Mouse (Mus musculus) embryonic facial prominence, embryonic 11.5 days (tissue): ENCODE measurements at regions not wholly inside any gene's neighbourhood (a gene's known extent, or its start where the extent isn't known, plus 50 kb on each side); places are given as distances from the start of the nearest gene placed in this dataset.

Experiments used
- ATAC-seq: fragments of 200-750 bp; cut with Nextera tagmentation; replicated peaks from 2 replicates; pipeline ENCODE4 v1.8.0; 2017; ENCODE audit warnings: low read depth; ENCODE audit not compliant: insufficient number of reproducible peaks, low FRiP score, low TSS enrichment
- DNase-seq: peaks from one replicate; pipeline ENCODE4 v3.0.0-alpha.2; 2015; ENCODE audit warnings: low spot score
- H3K27ac ChIP-seq: fragments of 300-500 bp; sonication (generic); replicated peaks from 2 replicates; pipeline ENCODE4 v1.5.1; 2014; ENCODE audit warnings: mild to moderate bottlenecking, low read depth, low read length, control low read depth
- H3K27me3 ChIP-seq: fragments of 300-500 bp; sonication (generic); 2 replicates; pipeline ENCODE4 v1.6.1; 2014; ENCODE audit warnings: mild to moderate bottlenecking, low read length, moderate library complexity, mixed read lengths; ENCODE audit not compliant: control insufficient read depth, insufficient read depth
- H3K36me3 ChIP-seq: fragments of 300-500 bp; sonication (generic); replicated peaks from 2 replicates; pipeline ENCODE4 v1.6.1; 2014; ENCODE audit warnings: low read depth, mild to moderate bottlenecking, low read length, moderate library complexity, mixed read lengths; ENCODE audit not compliant: control insufficient read depth, insufficient read depth
- H3K4me1 ChIP-seq: fragments of 300-500 bp; sonication (generic); 2 replicates; pipeline ENCODE4 v1.6.1; 2014; ENCODE audit warnings: low read length, mixed read lengths; ENCODE audit not compliant: control insufficient read depth, insufficient read depth
- H3K4me2 ChIP-seq: fragments of 300-500 bp; sonication (generic); 2 replicates; pipeline ENCODE4 v1.6.1; 2014; ENCODE audit warnings: low read depth, mild to moderate bottlenecking, control low read depth, low read length, moderate library complexity
- H3K4me3 ChIP-seq: fragments of 300-500 bp; sonication (generic); 2 replicates; pipeline ENCODE4 v1.5.1; 2014; ENCODE audit warnings: low read depth, low read length, control low read depth
- H3K9ac ChIP-seq: fragments of 300-500 bp; sonication (generic); replicated peaks from 2 replicates; pipeline ENCODE4 v1.6.1; 2014; ENCODE audit warnings: mild to moderate bottlenecking, control low read depth, low read length
- H3K9me3 ChIP-seq: fragments of 300-500 bp; sonication (generic); replicated peaks from 2 replicates; pipeline ENCODE4 v1.6.1; 2016; ENCODE audit warnings: mild to moderate bottlenecking, low read length, inconsistent platforms, mixed read lengths; ENCODE audit not compliant: control insufficient read depth
- WGBS: fragments of 180-500 bp; shearing (Covaris S2); extraction: QIAGEN DNeasy Blood & Tissue Kit; methylation state at CpG from one replicate; pipeline ENCODE4 v1.1.7; 2014; 5-methylcytosine and 5-hydroxymethylcytosine counted together

GRCm38 (mm10) chr15:51679186-51679902, 2205.4 kb upstream of the Gm7489 start:
- no peak overlapping the region for H3K27ac ChIP-seq
- no peaks in the 10 kb centered on the region for H3K27me3 ChIP-seq
- 51% methylated on average over 12 of the region's 12 CpGs for WGBS
- no peak overlapping the region for H3K9ac ChIP-seq
- H3K36me3 ChIP-seq: no peaks in the 10 kb centered on the region
- ATAC-seq (no peak), DNase-seq (peak; percentile 27)
- no peak overlapping the region for H3K4me3 ChIP-seq
- H3K4me1 ChIP-seq: no peaks in the 10 kb centered on the region
- H3K4me2 ChIP-seq: no peak overlapping the region
- H3K9me3 ChIP-seq: no peaks in the 10 kb centered on the region

- H3K27me3 ChIP-seq: no peaks in the 10 kb centered on the region
- no peak overlapping the region for H3K4me3 ChIP-seq
- no peaks in the 10 kb centered on the region for H3K9me3 ChIP-seq
- DNase-seq: no peak
- no peak for ATAC-seq
- no peak overlapping the region for H3K9ac ChIP-seq
- no peaks in the 10 kb centered on the region for H3K36me3 ChIP-seq
- no peaks in the 10 kb centered on the region for H3K4me1 ChIP-seq
- H3K27ac ChIP-seq: no peak overlapping the region
- no peak overlapping the region for H3K4me2 ChIP-seq
These were observed 2204.2 kb upstream of the Gm7489 start for GRCm38 (mm10) chr15:51680494-51680893.

GRCm38 (mm10) chr15:51681191-51681590, 2203.5 kb upstream of the Gm7489 start:
- H3K36me3 ChIP-seq: no peaks in the 10 kb centered on the region
- no peak overlapping the region for H3K9ac ChIP-seq
- no peak overlapping the region for H3K27ac ChIP-seq
- no peaks in the 10 kb centered on the region for H3K4me1 ChIP-seq
- no peak for DNase-seq
- H3K4me3 ChIP-seq: no peak overlapping the region
- H3K27me3 ChIP-seq: no peaks in the 10 kb centered on the region
- WGBS: 90% methylated on average over 6 of the region's 6 CpGs
- no peaks in the 10 kb centered on the region for H3K9me3 ChIP-seq
- H3K4me2 ChIP-seq: no peak overlapping the region
- no peak for ATAC-seq

GRCm38 (mm10) chr15:51682331-51682730, 2202.4 kb upstream of the Gm7489 start:
- Histone ChIP-seq H3K27me3 (no peaks in the 10 kb centered on the region), H3K9me3 (no peaks in the 10 kb centered on the region), H3K4me2 (no peak overlapping the region), H3K27ac (no peak overlapping the region), H3K4me3 (no peak overlapping the region), H3K4me1 (no peaks in the 10 kb centered on the region), H3K9ac (no peak overlapping the region), H3K36me3 (no peaks in the 10 kb centered on the region)
- DNase-seq (no peak), ATAC-seq (no peak)
- 70% methylated on average over 5 of the region's 5 CpGs for WGBS

- no peaks in the 10 kb centered on the region for H3K9me3 ChIP-seq
- no peaks in the 10 kb centered on the region for H3K36me3 ChIP-seq
- H3K9ac ChIP-seq: no peak overlapping the region
- DNase-seq (no peak), ATAC-seq (no peak)
- 88% methylated on average over 13 of the region's 13 CpGs for WGBS
- H3K27me3 ChIP-seq: no peaks in the 10 kb centered on the region
- no peaks in the 10 kb centered on the region for H3K4me1 ChIP-seq
- H3K27ac ChIP-seq: no peak overlapping the region
- H3K4me2 ChIP-seq: no peak overlapping the region
- no peak overlapping the region for H3K4me3 ChIP-seq
These were observed 2197.6 kb upstream of the Gm7489 start for GRCm38 (mm10) chr15:51687007-51687540.

- WGBS: 70% methylated on average over 1 of the region's 1 CpGs
- Histone ChIP-seq H3K36me3 (no peaks in the 10 kb centered on the region), H3K27me3 (no peaks in the 10 kb centered on the region), H3K4me1 (no peaks in the 10 kb centered on the region), H3K9ac (no peak overlapping the region), H3K27ac (no peak overlapping the region), H3K4me2 (no peak overlapping the region), H3K9me3 (no peaks in the 10 kb centered on the region), H3K4me3 (no peak overlapping the region)
- ATAC-seq: no peak
- DNase-seq: no peak
These were observed 2195.2 kb upstream of the Gm7489 start for GRCm38 (mm10) chr15:51689498-51689897.

GRCm38 (mm10) chr15:51692671-51693070, 2192.0 kb upstream of the Gm7489 start:
- Histone ChIP-seq H3K9ac (no peak overlapping the region), H3K27me3 (no peaks in the 10 kb centered on the region), H3K9me3 (no peaks in the 10 kb centered on the region), H3K27ac (no peak overlapping the region), H3K4me2 (no peak overlapping the region), H3K36me3 (no peaks in the 10 kb centered on the region), H3K4me1 (no peaks in the 10 kb centered on the region), H3K4me3 (no peak overlapping the region)
- 78% methylated on average over 4 of the region's 4 CpGs for WGBS
- no peak for DNase-seq
- no peak for ATAC-seq

- Histone ChIP-seq H3K4me3 (no peak overlapping the region), H3K27me3 (no peaks in the 10 kb centered on the region), H3K27ac (no peak overlapping the region), H3K4me1 (no peaks in the 10 kb centered on the region), H3K9ac (no peak overlapping the region), H3K36me3 (no peaks in the 10 kb centered on the region), H3K9me3 (no peaks in the 10 kb centered on the region), H3K4me2 (no peak overlapping the region)
- no peak for ATAC-seq
- 76% methylated on average over 11 of the region's 11 CpGs for WGBS
- no peak for DNase-seq
These were observed 2188.2 kb upstream of the Gm7489 start for GRCm38 (mm10) chr15:51696344-51697016.
